Mouse (Mus musculus) heart, postnatal 0 days (tissue): ENCODE data around the gene Efhd1.

ENCODE experiments used
- CTCF ChIP-seq: IDR thresholded peaks from 2 replicates; pipeline ENCODE4 v1.5.1; 2016; ENCODE audit warnings: antibody characterized with exemption, control low read depth, low read depth
- EP300 ChIP-seq: IDR thresholded peaks from 2 replicates; pipeline ENCODE4 v1.6.1; 2016; ENCODE audit warnings: antibody characterized with exemption, low read depth

DNA sequence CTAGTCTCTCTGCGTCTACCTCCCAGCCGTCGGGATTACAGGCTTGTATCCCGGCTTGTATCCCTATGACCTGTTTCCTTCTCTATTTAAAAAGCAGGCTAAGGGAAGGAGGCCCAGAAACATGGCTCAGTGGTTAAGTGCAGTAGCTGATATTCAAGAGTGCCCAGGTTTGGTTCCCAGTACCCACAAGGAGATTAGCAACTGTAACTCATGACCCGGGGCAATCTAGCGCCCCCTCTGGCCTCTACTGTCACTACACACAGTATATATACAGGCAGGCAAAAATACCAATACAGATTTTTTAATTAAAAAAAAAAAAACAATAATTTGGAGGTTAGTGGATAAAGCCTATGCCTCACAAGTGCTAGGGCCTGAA lies 18.2 kb downstream of the Efhd1 start:
- TF ChIP-seq EP300 (no peak), CTCF (no peak)
